Mouse (Mus musculus) c-Kit-positive CD71-positive TER-119-negative erythroid progenitor cells, embryonic 14.5 days (primary cell): ENCODE measurements around the gene Tmem110.

Experiments used
- DNase-seq: peaks from one replicate; pipeline ENCODE4 v3.0.0-alpha.2; 2013; ENCODE audit warnings: low read depth

Tmem110 gene

GRCm38 (mm10) chr14:30865311-30865710 is 39.9 kb downstream of the Tmem110 start:
- DNase-seq: no peak

GRCm38 (mm10) chr14:30867042-30867441 is 41.7 kb downstream of the Tmem110 start:
- DNase-seq: peak; percentile 55

- DNase-seq: no peak
Observed at GRCm38 (mm10) chr14:30868826-30869225, 43.4 kb downstream of the Tmem110 start.

- DNase-seq: no peak
Observed at GRCm38 (mm10) chr14:30869391-30869801, 44.0 kb downstream of the Tmem110 start.

- DNase-seq: no peak
Observed at GRCm38 (mm10) chr14:30870206-30871147, 45.1 kb downstream of the Tmem110 start.

- no peak for DNase-seq
Observed at GRCm38 (mm10) chr14:30874095-30874700, 48.8 kb downstream of the Tmem110 start.

GRCm38 (mm10) chr14:30875130-30875865 is 49.9 kb downstream of the Tmem110 start:
- no peak for DNase-seq

GRCm38 (mm10) chr14:30875955-30876354 is 50.6 kb downstream of the Tmem110 start:
- DNase-seq: no peak

GRCm38 (mm10) chr14:30876451-30876850 is 51.1 kb downstream of the Tmem110 start:
- DNase-seq: no peak

- no peak for DNase-seq
Observed at GRCm38 (mm10) chr14:30877827-30878226, 52.4 kb downstream of the Tmem110 start.

GRCm38 (mm10) chr14:30878958-30879571 is 53.7 kb downstream of the Tmem110 start, which contains the start of gene Mustn1:
Mustn1 (plus strand) TSS chr14:30879200.
- DNase-seq: no peak

GRCm38 (mm10) chr14:30879794-30880193 is 54.4 kb downstream of the Tmem110 start:
- DNase-seq: no peak

- DNase-seq: no peak
Observed at GRCm38 (mm10) chr14:30880251-30880650, 54.9 kb downstream of the Tmem110 start.

- peak; percentile 39 for DNase-seq
Observed at GRCm38 (mm10) chr14:30880811-30881717, 55.7 kb downstream of the Tmem110 start.

GRCm38 (mm10) chr14:30881718-30882108 is 56.3 kb downstream of the Tmem110 start:
- no peak for DNase-seq

- DNase-seq: no peak
Observed at GRCm38 (mm10) chr14:30885298-30885697, 59.9 kb downstream of the Tmem110 start.

- no peak for DNase-seq
Observed at GRCm38 (mm10) chr14:30886204-30886603, 60.8 kb downstream of the Tmem110 start, which contains the start of gene Itih4. Itih4 (plus strand) TSS chr14:30886476.

- DNase-seq: no peak
Observed at GRCm38 (mm10) chr14:30888271-30888732, 62.9 kb downstream of the Tmem110 start.

GRCm38 (mm10) chr14:30899972-30900371 is 74.6 kb downstream of the Tmem110 start:
- DNase-seq: no peak

GRCm38 (mm10) chr14:30902628-30903027 is 77.2 kb downstream of the Tmem110 start:
- DNase-seq: no peak

- no peak for DNase-seq
Observed at GRCm38 (mm10) chr14:30903036-30903435, 77.6 kb downstream of the Tmem110 start.
